Mouse (Mus musculus) intestine, postnatal 0 days (tissue): ENCODE data around the gene Thap3. TPM values are rescaled to one million over a fixed set of nuclear protein-coding genes. Genes with fewer than 3 reads are reported as not detected.
A peak's percentile ranks its signal among the peaks of the same experiment; 100 is the strongest.

ENCODE experiments used
- ATAC-seq: fragments of 200-750 bp; cut with Nextera tagmentation; 2 replicates; pipeline ENCODE4 v1.8.0; 2017; ENCODE audit warnings: mild to moderate bottlenecking, moderate TSS enrichment, moderate library complexity
- H3K27ac ChIP-seq: fragments of 300-500 bp; sonication (generic); 2 replicates; pipeline ENCODE4 v1.5.1; 2014; ENCODE audit warnings: mild to moderate bottlenecking, low read depth, low read length, moderate library complexity
- H3K27me3 ChIP-seq: fragments of 300-500 bp; sonication (generic); replicated peaks from 2 replicates; pipeline ENCODE4 v1.6.1; 2014; ENCODE audit warnings: low read length, mixed read lengths; ENCODE audit not compliant: control insufficient read depth, insufficient read depth
- H3K36me3 ChIP-seq: fragments of 300-500 bp; sonication (generic); 2 replicates; pipeline ENCODE4 v1.6.1; 2014; ENCODE audit warnings: mild to moderate bottlenecking, moderate library complexity; ENCODE audit not compliant: control insufficient read depth, insufficient read depth
- H3K4me1 ChIP-seq: fragments of 300-500 bp; sonication (generic); replicated peaks from 2 replicates; pipeline ENCODE4 v1.6.1; 2014; ENCODE audit warnings: antibody characterized with exemption, low read length, mixed read lengths; ENCODE audit not compliant: control insufficient read depth, insufficient read depth
- H3K4me2 ChIP-seq: fragments of 300-500 bp; sonication (generic); replicated peaks from 2 replicates; pipeline ENCODE4 v1.6.1; 2014; ENCODE audit warnings: low read depth, mild to moderate bottlenecking, moderate library complexity
- H3K4me3 ChIP-seq: fragments of 300-500 bp; sonication (generic); 2 replicates; pipeline ENCODE4 v1.5.1; 2014; ENCODE audit warnings: low read depth, low read length
- H3K9ac ChIP-seq: fragments of 300-500 bp; sonication (generic); 2 replicates; pipeline ENCODE4 v1.6.1; 2014; ENCODE audit warnings: mild to moderate bottlenecking, low read depth, low read length
- H3K9me3 ChIP-seq: fragments of 300-500 bp; sonication (generic); 2 replicates; pipeline ENCODE4 v1.6.1; 2016; ENCODE audit warnings: mixed run types; ENCODE audit not compliant: control insufficient read depth
- CTCF ChIP-seq: sonication (generic); IDR thresholded peaks from 2 replicates; pipeline ENCODE4 v1.5.1; 2016; ENCODE audit warnings: low read depth, mild to moderate bottlenecking, control low read depth, antibody characterized with exemption, moderate library complexity
- WGBS: fragments of 180-500 bp; shearing (Covaris S2); extraction: QIAGEN DNeasy Blood & Tissue Kit; methylation state at CpG from one replicate; pipeline ENCODE4 v1.1.7; 2014; 5-methylcytosine and 5-hydroxymethylcytosine counted together
- polyA plus RNA-seq: library from polyadenylated mRNA; unstranded; fragments of >200 nt; fragmentation: Nextera tagmentation; extraction: Ambion mirVana; gene quantifications from 2 replicates; pipeline ENCODE4 v1.2.1, GENCODE M21; 2015

Gene Thap3
- polyA plus RNA-seq, 1 experiment from 2014 or later = 15.4 TPM

DNA sequence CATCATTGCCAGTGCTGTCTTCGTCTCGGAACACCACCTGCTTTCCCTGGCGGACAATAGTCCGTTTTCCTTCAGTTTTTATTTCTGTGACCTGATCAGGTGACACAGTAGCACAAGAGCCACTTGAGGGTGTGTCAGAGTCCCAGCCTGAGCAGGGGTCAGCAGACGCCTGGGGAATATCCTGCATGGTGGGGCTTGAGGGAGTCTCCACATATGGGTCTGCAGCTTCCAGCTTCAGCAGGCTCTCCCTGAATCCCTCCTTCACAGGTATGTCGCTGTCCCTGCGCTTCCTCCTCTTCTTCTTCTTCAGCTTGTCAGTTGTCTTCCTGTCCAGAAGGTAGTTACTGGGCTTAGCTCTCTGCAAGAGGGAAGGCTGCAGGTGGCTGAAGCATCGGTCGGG, 3.3 kb upstream of the Thap3 start:
- peaks cover 22% of the 10 kb centered on the region for H3K36me3 ChIP-seq
- no peaks in the 10 kb centered on the region for H3K27me3 ChIP-seq
- H3K9ac ChIP-seq = no peak overlapping the region
- WGBS = 85% methylated on average over 9 of the region's 9 CpGs
- no peaks in the 10 kb centered on the region for H3K9me3 ChIP-seq
- no peak for TF ChIP-seq CTCF
- no peak for ATAC-seq
- no peak overlapping the region; the same call in 1 of the 2 replicates for H3K27ac ChIP-seq
- H3K4me1 ChIP-seq = no peaks in the 10 kb centered on the region
- no peak overlapping the region for H3K4me3 ChIP-seq
- H3K4me2 ChIP-seq = no peak overlapping the region

DNA sequence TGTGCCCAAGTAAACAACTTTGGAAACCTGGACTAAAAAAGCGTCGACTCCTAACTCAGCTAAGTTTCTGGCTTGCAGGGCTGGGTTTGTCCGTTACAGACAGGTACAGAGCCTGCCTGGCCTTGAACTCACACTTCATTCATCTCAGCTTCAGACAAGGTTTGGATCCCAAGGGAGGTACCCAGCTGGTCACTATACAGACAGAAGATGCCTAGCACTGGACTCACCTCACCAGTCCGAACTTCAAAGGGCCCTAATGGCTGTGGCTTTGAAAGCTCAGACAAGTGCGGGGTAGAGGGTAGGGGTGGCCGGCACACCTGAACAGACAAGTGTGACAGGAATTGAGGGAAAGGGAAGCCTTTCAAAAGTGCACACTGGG, 302 bp upstream of the Thap3 start:
- Histone ChIP-seq H3K4me1 (no peaks in the 10 kb centered on the region), H3K36me3 (peaks cover 22% of the 10 kb centered on the region), H3K4me3 (peak overlapping the region; percentile 85), H3K27me3 (no peaks in the 10 kb centered on the region), H3K27ac (no peak overlapping the region), H3K9ac (peak overlapping the region; percentile 76), H3K9me3 (no peaks in the 10 kb centered on the region), H3K4me2 (peak overlapping the region; percentile 87)
- no peak for ATAC-seq
- no peak for TF ChIP-seq CTCF
- WGBS = 34% methylated on average over 6 of the region's 6 CpGs

DNA sequence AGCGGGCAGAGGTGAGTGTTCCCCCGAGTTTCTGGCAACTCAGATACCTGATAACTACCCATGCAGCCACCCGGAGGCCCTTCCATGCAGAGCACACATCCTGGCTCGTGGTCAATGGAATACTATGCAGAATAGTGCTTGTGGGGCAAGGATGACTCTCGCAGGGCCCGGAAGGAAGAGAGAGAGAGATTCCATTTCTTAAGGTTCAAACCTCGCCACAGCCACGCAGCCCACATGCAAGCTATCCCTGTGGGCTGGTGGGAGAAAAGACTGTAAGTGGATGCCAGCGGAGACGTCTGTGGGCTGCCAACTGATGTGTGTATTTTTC, 819 bp downstream of the Thap3 start:
- H3K4me1 ChIP-seq = no peaks in the 10 kb centered on the region
- H3K9ac ChIP-seq = peak overlapping the region; percentile 76
- ATAC-seq = no peak
- TF ChIP-seq CTCF = no peak
- peak overlapping the region; percentile 85 for H3K4me3 ChIP-seq
- H3K9me3 ChIP-seq = no peaks in the 10 kb centered on the region
- 0 out of 2 replicates have a peak overlapping the region, but pooled peaks have one; percentile 46 for H3K27ac ChIP-seq
- H3K4me2 ChIP-seq = peak overlapping the region; percentile 87
- peaks cover 22% of the 10 kb centered on the region for H3K36me3 ChIP-seq
- H3K27me3 ChIP-seq = no peaks in the 10 kb centered on the region
- 24% methylated on average over 10 of the region's 10 CpGs for WGBS

DNA sequence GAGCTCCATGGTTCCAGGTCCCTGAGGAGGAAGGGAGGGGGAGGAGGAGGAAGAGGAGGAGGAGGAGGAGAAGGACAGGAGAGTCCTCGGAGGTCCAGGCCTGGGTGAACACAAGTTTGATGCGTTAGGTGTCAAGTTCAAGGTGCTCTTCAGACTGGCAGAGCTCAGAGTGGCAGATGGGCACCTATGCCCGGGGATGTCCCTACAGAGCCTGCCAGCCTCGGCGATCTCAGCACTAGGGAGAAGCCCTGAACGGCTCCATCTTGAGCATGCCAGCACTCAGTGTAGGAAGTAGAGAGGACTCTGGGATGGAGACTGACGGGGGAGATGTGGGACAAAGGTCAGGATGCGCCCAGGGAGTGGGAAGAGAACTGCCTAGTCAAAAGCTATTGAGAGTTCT, 2.1 kb downstream of the Thap3 start:
- Histone ChIP-seq H3K9me3 (no peaks in the 10 kb centered on the region), H3K9ac (no peak overlapping the region), H3K4me3 (no peak overlapping the region), H3K36me3 (peaks cover 23% of the 10 kb centered on the region), H3K4me2 (peak overlapping the region; percentile 32; the same call in 1 of the 2 replicates), H3K4me1 (no peaks in the 10 kb centered on the region), H3K27me3 (no peaks in the 10 kb centered on the region), H3K27ac (0 out of 2 replicates have a peak overlapping the region, but pooled peaks have one; percentile 22)
- 48% methylated on average over 8 of the region's 8 CpGs for WGBS
- no peak for TF ChIP-seq CTCF
- ATAC-seq = no peak; the same call in 1 of the 2 replicates

GRCm38 (mm10) chr4:151985886-151986285, 2.9 kb downstream of the Thap3 start:
- peak; percentile 70 for ATAC-seq
- 21% methylated on average over 10 of the region's 10 CpGs for WGBS
- H3K4me3 ChIP-seq = no peak overlapping the region

DNA sequence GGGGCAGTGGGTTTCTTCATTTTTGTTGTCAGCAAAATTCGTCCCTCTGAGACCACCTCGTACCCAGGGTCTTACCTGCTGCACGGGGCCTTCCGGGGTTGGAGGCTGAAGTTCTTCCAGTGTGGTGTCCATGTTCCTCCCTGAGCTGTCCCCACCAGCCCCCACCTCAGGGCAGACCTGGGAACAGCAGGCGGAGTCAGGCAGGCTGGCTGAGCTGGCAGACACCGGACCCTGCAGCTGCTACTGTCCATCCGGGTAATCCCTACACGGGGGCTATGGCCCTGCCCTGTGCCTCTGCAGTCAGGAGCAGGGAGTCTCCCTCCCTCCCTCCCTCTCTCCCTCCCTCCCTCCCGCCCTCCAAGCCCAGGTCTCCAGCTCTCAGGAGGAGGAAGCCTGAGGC, 5.2 kb downstream of the Thap3 start:
- H3K4me3 ChIP-seq = no peak overlapping the region
- no peaks in the 10 kb centered on the region for H3K27me3 ChIP-seq
- no peaks in the 10 kb centered on the region for H3K4me1 ChIP-seq
- H3K27ac ChIP-seq = no peak overlapping the region
- ATAC-seq = no peak
- WGBS = 45% methylated on average over 8 of the region's 9 CpGs
- TF ChIP-seq CTCF = no peak
- H3K4me2 ChIP-seq = no peak overlapping the region
- no peaks in the 10 kb centered on the region for H3K9me3 ChIP-seq
- H3K36me3 ChIP-seq = peaks cover 29% of the 10 kb centered on the region; the same call in 1 of the 2 replicates
- H3K9ac ChIP-seq = peak overlapping the region; percentile 17; the same call in 1 of the 2 replicates

More at GRCm38 (mm10) chr4:151985886-151986285, 2.9 kb downstream of the Thap3 start:
- H3K4me1 ChIP-seq = no peaks in the 10 kb centered on the region
- no peaks in the 10 kb centered on the region for H3K27me3 ChIP-seq
- no peak overlapping the region for H3K9ac ChIP-seq
- peak; percentile 50 for TF ChIP-seq CTCF
- H3K4me2 ChIP-seq = peak overlapping the region; percentile 32; the same call in 1 of the 2 replicates
- H3K27ac ChIP-seq = no peak overlapping the region
- no peaks in the 10 kb centered on the region for H3K9me3 ChIP-seq
- peaks cover 18% of the 10 kb centered on the region for H3K36me3 ChIP-seq

- Histone ChIP-seq H3K4me1 (no peaks in the 10 kb centered on the region), H3K4me2 (no peak overlapping the region), H3K9ac (no peak overlapping the region), H3K27ac (no peak overlapping the region), H3K4me3 (no peak overlapping the region), H3K36me3 (peaks cover 30% of the 10 kb centered on the region; the same call in 1 of the 2 replicates), H3K9me3 (no peaks in the 10 kb centered on the region), H3K27me3 (no peaks in the 10 kb centered on the region)
- ATAC-seq = no peak
- 64% methylated on average over 17 of the region's 17 CpGs for WGBS
- no peak for TF ChIP-seq CTCF
Observed at GRCm38 (mm10) chr4:151983043-151983442, 5.8 kb downstream of the Thap3 start.
